Mouse (Mus musculus) CH12.LX (cell line): ENCODE data around the gene Vps53.

Experiments
- E2F4 ChIP-seq: IDR thresholded peaks from 2 replicates; pipeline ENCODE4 v1.6.1; 2011; ENCODE audit warnings: low read depth, low read length, improper control_type of control experiment; ENCODE audit not compliant: insufficient replicate concordance
- EP300 ChIP-seq: IDR thresholded peaks from 2 replicates; pipeline ENCODE4 v1.6.1; 2011; ENCODE audit warnings: low read length, improper control_type of control experiment
- MXI1 ChIP-seq: IDR thresholded peaks from 2 replicates; pipeline ENCODE4 v1.6.1; 2011; ENCODE audit warnings: mild to moderate bottlenecking, low read depth, low read length, improper control_type of control experiment
- POLR2A ChIP-seq: IDR thresholded peaks from 2 replicates; pipeline ENCODE4 v1.6.1; 2011; ENCODE audit warnings: low read depth, mild to moderate bottlenecking, improper control_type of control experiment, low read length

GRCm38 (mm10) chr11:76042041-76042638 lies 137.3 kb downstream of the Vps53 start:
- TF ChIP-seq POLR2A (no peak), EP300 (no peak), MXI1 (no peak), E2F4 (no peak)
